Mouse (Mus musculus) liver, adult (tissue): ENCODE results near the gene Mylip.
A peak's percentile ranks its signal among the peaks of the same experiment; 100 is the strongest.

ENCODE experiments used
- GATA4 ChIP-seq: IDR thresholded peaks from 2 replicates; pipeline ENCODE4 v1.6.1; 2014; ENCODE audit warnings: mild to moderate bottlenecking, low read length; ENCODE audit not compliant: insufficient replicate concordance

Mylip gene

GRCm38 (mm10) chr13:45404269-45404668 is 14.7 kb downstream of the Mylip start:
- no peak for TF ChIP-seq GATA4

GRCm38 (mm10) chr13:45405194-45405810 is 15.8 kb downstream of the Mylip start:
- TF ChIP-seq GATA4: no peak

GRCm38 (mm10) chr13:45406289-45406688 is 16.7 kb downstream of the Mylip start:
- no peak for TF ChIP-seq GATA4

GRCm38 (mm10) chr13:45406703-45407102 is 17.2 kb downstream of the Mylip start:
- peak; percentile 94 for TF ChIP-seq GATA4

- no peak for TF ChIP-seq GATA4
Observed at GRCm38 (mm10) chr13:45410936-45411335, 21.4 kb downstream of the Mylip start.

GRCm38 (mm10) chr13:45413066-45413465 is 23.5 kb downstream of the Mylip start:
- TF ChIP-seq GATA4: no peak

GRCm38 (mm10) chr13:45414031-45414430 is 24.5 kb downstream of the Mylip start:
- no peak for TF ChIP-seq GATA4

GRCm38 (mm10) chr13:45416621-45417057 is 27.1 kb downstream of the Mylip start:
- TF ChIP-seq GATA4: no peak

GRCm38 (mm10) chr13:45418986-45419385 is 29.4 kb downstream of the Mylip start:
- no peak for TF ChIP-seq GATA4

- no peak for TF ChIP-seq GATA4
Observed at GRCm38 (mm10) chr13:45422251-45422650, 32.7 kb downstream of the Mylip start.

GRCm38 (mm10) chr13:45422709-45423108 is 33.2 kb downstream of the Mylip start:
- no peak for TF ChIP-seq GATA4

GRCm38 (mm10) chr13:45423905-45424304 is 34.4 kb downstream of the Mylip start:
- no peak for TF ChIP-seq GATA4

GRCm38 (mm10) chr13:45429239-45429638 is 39.7 kb downstream of the Mylip start:
- TF ChIP-seq GATA4: no peak

GRCm38 (mm10) chr13:45437134-45437533 is 47.6 kb downstream of the Mylip start:
- no peak for TF ChIP-seq GATA4

- TF ChIP-seq GATA4: no peak
Observed at GRCm38 (mm10) chr13:45438853-45439252, 49.3 kb downstream of the Mylip start.

GRCm38 (mm10) chr13:45440226-45440625 is 50.7 kb downstream of the Mylip start:
- TF ChIP-seq GATA4: no peak

GRCm38 (mm10) chr13:45442451-45442850 is 52.9 kb downstream of the Mylip start:
- TF ChIP-seq GATA4: no peak
